Mouse (Mus musculus): Measurements from ENCODE around the gene Rap1b. TPM values are rescaled to one million over a fixed set of nuclear protein-coding genes. Genes with fewer than 3 reads are reported as not detected.

Gene Rap1b
- 448 and 514 TPM in 2 replicates for total RNA-seq (2015)
- total RNA-seq (2017): 174 and 218 TPM in 2 replicates

DNA sequence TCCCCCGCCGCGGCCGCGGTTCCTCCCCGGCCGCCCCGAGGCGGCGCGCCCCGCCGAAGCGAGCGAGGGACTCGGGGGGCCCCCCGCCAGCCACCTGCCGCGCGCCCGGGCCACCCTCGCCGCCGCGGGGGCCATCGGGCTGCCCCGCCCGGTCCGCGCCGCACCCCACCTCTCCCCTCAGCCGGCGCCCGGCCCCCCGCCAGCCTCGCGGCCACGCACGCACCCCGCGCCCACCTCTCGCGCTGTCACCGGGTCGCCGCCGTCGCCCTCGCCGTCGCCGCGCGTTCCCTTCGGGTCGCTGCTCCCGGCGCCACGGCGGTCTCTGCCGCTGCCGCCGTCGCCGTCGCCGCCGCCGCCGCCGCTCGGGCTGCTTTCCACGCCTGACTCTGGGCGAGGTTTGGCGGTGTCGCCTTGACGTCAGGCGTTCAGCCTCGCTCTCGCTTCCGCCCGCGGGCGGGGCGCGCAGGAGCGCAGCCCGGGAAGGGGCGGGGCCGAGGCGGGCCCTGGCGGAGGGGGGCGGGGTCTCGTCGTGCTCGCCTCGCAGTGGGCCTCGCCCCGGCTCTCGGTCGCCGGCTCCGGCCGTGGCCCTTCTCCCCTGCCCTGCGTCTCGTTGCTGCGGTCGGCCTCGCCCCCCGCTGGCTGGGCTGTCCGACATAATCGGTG, at the start of gene Rap1b:
Rap1b (minus strand) TSS at position 439 of the 663 bp plus-strand sequence.
- peak; percentile 77 for ATAC-seq (ENCODE audit: poor library complexity, severe bottlenecking)

- ATAC-seq (ENCODE audit: poor library complexity, severe bottlenecking): no peak
Observed at GRCm38 (mm10) chr10:117895186-117895585, 49.4 kb upstream of the Rap1b start.

DNA sequence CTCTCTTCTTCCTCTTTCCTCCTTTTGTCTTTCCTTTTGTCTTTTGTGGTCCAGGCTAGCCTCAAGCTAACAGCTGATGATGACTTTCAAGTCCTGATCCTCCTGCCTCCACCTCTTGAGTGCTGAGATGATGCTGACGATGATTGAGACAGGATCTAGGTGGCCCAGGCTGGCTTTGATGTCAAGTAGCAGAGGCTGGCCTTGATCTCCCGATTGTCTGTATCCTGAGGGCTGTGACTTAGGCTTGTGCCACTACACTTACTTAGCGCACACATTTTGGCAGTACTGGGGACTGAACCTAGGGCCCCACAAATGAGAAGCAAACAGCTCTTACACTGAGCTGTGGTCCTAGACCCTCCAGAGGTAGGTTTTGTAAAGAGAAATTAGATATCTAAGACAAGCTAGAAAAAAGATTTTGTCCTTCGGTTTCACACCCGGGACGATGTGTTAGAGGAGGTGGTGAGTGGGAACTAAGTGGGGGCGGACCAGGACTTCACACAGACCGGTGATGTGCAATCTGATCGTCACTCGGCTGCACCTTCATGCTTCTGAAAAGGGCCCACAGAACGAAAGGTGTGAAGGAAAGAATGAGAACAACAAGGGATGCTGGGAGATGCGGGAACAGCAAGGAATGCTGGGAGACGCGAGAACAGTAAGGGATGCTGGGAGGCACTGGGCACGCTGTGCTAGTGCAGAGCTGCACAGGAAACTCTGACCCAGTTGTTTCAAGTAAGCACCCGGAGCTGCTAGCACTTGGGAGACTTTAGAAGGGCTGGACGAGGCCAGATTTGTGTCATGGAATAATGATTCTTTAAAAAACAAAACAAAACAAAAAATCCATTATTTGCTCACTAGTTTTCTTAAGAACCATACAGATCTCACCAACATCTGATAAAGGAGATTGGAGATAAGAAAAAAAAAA, 48.5 kb upstream of the Rap1b start:
- peak; percentile 9; the same call in 1 of the 2 replicates for ATAC-seq (ENCODE audit: poor library complexity, severe bottlenecking)

DNA sequence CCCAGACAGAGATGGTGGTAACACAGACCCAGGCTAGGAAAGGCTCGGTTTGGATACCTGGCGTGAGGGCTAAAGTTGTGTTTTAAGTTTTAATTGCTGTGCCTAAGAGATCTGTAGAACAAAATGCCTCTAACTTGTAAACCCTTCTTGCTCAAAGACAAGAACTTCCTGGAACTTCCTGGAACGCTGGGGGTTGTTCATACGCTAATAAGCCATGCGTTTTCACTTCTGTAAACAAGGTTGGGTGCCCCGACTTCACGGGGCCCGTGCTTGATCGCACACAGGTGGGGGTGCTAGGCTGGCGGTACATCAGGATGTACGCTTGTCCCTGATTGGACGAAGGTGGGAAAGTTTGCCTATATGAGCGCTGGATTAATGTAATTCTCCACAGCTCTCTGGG, 47.3 kb upstream of the Rap1b start:
- ATAC-seq (ENCODE audit: poor library complexity, severe bottlenecking): peak; percentile 72

GRCm38 (mm10) chr10:117891327-117891726, 45.5 kb upstream of the Rap1b start:
- ATAC-seq (ENCODE audit: poor library complexity, severe bottlenecking): no peak

- ATAC-seq (ENCODE audit: poor library complexity, severe bottlenecking): no peak
Observed at GRCm38 (mm10) chr10:117888822-117889221, 43.0 kb upstream of the Rap1b start.

- ATAC-seq (ENCODE audit: poor library complexity, severe bottlenecking): peak; percentile 64
Observed at GRCm38 (mm10) chr10:117885358-117885757, 39.5 kb upstream of the Rap1b start.

- ATAC-seq (ENCODE audit: poor library complexity, severe bottlenecking): no peak
Observed at GRCm38 (mm10) chr10:117884760-117885159, 38.9 kb upstream of the Rap1b start.

DNA sequence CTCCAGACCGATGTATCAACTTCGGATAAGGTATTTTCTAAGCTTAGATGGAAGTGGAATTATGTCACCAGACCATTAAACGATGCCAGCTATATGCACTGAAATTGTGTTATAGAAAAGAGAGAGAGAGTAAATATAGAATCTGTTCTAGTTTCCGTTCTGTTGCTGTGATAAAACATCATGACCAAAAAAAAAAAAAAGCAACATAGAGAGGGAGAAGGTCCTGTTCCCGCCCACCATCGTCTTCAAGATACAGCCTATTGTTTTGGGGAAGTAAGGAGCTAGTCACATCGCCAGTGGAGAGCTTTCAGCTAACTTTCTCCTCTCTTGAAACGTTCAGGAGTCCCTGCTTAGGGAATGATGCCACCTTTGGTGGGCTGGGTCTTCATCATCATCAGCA, 37.6 kb upstream of the Rap1b start:
- ATAC-seq (ENCODE audit: poor library complexity, severe bottlenecking): no peak

DNA sequence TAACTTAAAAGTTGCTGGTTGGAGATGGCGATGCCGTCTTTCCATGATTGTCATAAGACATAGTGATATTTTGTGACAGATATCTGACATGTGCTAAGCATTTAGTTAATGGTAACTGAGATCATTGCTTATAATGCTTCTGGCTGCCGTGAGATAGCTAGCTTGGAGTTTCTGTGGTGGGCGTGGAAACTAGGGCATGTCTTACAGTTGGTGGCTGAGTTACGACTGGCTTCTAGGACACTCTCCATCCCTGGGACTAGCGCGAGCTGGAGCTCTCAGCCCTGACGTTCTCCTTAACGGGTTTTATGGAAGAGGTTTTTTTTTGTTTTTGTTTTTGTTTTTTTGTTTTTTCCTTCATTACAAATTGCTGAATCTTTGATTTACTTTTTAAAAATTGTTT, 32.8 kb upstream of the Rap1b start:
- ATAC-seq (ENCODE audit: poor library complexity, severe bottlenecking): no peak

DNA sequence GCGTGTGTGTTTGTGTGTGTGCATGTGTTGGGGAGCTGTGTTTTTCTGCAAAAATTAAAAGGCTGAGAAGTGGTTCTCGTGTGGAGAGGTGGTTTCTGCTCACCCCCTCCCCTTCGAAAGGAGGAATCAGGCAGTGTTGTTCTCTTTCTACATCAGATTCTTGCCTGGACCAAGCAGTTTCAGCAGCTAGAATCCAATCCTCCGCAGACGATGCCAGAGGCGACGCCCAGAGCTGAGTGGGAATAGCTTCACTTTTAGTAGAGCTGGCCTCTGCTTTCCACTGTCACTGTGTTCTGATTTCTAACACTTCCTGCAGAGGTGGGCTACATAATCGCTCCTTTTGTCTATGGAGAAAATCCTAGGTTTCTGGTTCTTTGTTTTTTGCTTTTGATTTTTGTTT, 31.0 kb upstream of the Rap1b start:
- ATAC-seq (ENCODE audit: poor library complexity, severe bottlenecking): peak; percentile 31

GRCm38 (mm10) chr10:117876400-117876799, 30.6 kb upstream of the Rap1b start:
- ATAC-seq (ENCODE audit: poor library complexity, severe bottlenecking): peak; percentile 81

DNA sequence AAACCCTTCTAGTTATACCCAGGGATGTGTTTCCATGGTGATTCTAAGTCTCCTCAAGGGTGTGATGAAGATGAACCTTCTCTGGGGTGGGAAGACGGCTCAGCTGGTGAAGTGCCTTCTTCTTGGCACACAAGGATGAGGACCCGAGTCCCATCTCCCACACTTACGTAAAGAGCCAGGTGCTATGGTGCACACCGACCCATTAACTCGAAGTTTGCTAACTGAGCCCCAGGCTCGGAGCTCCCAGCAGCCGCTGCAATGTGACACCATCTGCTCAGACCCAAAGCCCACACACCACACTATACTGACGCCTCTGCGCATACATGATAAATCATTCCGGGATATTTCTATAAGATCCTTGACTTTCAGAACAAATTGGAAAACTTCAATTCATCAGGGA, 29.1 kb upstream of the Rap1b start:
- no peak for ATAC-seq (ENCODE audit: poor library complexity, severe bottlenecking)

- ATAC-seq (ENCODE audit: poor library complexity, severe bottlenecking): peak; percentile 52
Observed at GRCm38 (mm10) chr10:117873952-117874351, 28.1 kb upstream of the Rap1b start.

DNA sequence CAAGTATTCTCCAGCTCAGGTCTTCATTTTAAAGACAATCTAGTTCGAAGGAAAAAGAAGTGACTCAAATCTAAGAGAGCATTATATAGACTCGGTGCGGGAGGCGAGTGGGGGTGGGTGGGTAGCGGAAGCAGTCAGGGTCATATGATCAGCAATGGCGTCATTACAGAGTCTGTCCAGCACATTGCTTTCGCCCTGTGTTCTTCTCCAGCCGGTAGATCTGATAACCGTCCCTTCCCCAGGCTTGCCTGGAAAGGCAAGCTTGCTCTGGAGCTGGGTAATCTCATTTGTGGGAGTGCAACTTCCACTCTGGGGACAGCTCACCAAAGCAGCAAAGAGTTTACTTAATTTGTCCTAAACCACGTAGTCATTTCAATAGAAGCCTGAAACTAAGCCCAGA, 26.6 kb upstream of the Rap1b start:
- no peak for ATAC-seq (ENCODE audit: poor library complexity, severe bottlenecking)

DNA sequence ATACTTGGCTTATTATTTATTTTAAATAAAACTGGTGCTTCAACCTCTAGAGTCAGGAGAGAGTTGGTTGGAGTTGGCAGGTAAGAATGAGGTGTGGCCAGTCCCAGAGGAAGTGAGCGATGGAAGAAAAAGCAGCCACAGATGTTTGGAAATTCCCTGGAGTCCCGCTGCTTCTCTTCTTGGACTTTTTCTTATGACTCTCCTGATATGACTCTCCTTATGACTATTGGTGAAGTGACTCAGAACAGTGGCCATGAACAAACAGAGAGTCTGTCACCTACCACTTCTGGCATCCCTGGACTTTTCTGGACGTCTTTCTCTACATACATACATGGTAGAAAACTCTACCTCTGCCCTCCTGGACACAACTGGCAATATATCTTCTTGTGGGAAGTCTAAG, 21.5 kb upstream of the Rap1b start:
- no peak for ATAC-seq (ENCODE audit: poor library complexity, severe bottlenecking)

- no peak for ATAC-seq (ENCODE audit: poor library complexity, severe bottlenecking)
Observed at GRCm38 (mm10) chr10:117866641-117867040, 20.8 kb upstream of the Rap1b start.

DNA sequence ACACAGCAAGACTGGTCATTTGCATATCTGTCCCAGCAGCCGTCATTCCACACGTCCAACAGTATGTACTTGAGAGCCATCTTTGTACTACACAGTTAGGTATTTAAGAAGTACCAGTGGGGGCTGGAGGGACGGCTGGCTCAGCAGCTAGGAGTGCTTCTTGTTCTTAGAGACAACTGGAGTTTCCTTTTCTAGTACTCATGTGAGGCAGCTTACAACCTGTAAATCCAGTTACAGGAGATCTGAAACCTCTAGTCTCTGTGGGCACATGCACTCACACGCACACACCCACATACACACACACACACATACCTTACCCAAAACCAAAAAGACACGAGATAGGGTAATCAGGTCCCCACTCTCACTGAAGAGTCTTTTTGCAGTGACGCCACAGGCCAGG, 18.9 kb upstream of the Rap1b start:
- ATAC-seq (ENCODE audit: poor library complexity, severe bottlenecking): no peak

GRCm38 (mm10) chr10:117864251-117864650, 18.4 kb upstream of the Rap1b start:
- ATAC-seq (ENCODE audit: poor library complexity, severe bottlenecking): no peak

GRCm38 (mm10) chr10:117862014-117862580, 16.3 kb upstream of the Rap1b start:
- ATAC-seq (ENCODE audit: poor library complexity, severe bottlenecking): no peak

- peak; percentile 90 for ATAC-seq (ENCODE audit: poor library complexity, severe bottlenecking)
Observed at GRCm38 (mm10) chr10:117860958-117861357, 15.1 kb upstream of the Rap1b start.

DNA sequence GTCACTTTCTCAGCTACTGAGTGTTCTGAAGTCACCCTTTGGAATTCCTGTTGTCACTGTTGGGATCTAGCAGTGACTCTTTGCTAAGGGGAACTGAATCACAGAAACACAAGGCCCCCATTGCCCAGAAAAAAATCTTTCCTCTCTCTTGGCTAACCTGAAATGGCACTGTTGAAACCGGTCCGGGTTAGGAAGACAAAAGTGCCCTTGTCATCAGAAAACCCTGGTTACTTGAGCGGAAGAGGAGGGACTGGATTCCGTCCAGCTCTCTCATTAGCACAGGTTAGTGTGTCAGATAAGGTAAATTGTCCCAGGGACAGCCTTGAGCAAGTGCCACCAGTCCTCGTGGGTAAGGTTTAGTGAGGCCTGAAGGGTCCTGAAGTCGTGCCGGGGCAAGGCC, 14.5 kb upstream of the Rap1b start:
- no peak; the same call in none of the 2 replicates for ATAC-seq (ENCODE audit: poor library complexity, severe bottlenecking)

Measured in megakaryocyte, adult 5-6 weeks (primary cell).